Mouse (Mus musculus) megakaryocyte progenitor cell, adult 5-6 weeks (primary cell): Measurements from ENCODE around the gene Tmem53. TPM values are rescaled to one million over a fixed set of nuclear protein-coding genes. Genes with fewer than 3 reads are reported as not detected.

Experiments used
- ATAC-seq: replicated peaks from 2 replicates; pipeline ENCODE4 v1.8.0; 2016; ENCODE audit warnings: mild to moderate bottlenecking, moderate TSS enrichment, inconsistent platforms; ENCODE audit not compliant: poor library complexity
- total RNA-seq, 2 experiments: library from RNA; stranded (forward) in 1 of 2; stranded (reverse) in 1 of 2; fragments of 157-497, 149-512 nt in 1 of 2; fragments of 200-1000 nt in 1 of 2; gene quantifications; 2 replicates each; pipeline versions ENCODE4 v1.2.3 to v1.2.4; 2015 to 2017

Gene Tmem53
- total RNA-seq, 2 experiments from 2014 or later, result 4.9 to 8.5 TPM

- ATAC-seq, result peak; percentile 86
These were observed 60.8 kb downstream of the Tmem53 start for GRCm38 (mm10) chr4:117312416-117313084.

GRCm38 (mm10) chr4:117313085-117313424 is 61.3 kb downstream of the Tmem53 start:
- 0 out of 2 replicates have a peak, but pooled peaks have one; percentile 18 for ATAC-seq

GRCm38 (mm10) chr4:117314849-117315500 is 63.2 kb downstream of the Tmem53 start:
- no peak for ATAC-seq

- ATAC-seq, result no peak
These were observed 65.0 kb downstream of the Tmem53 start for GRCm38 (mm10) chr4:117316800-117317199.

- no peak for ATAC-seq
These were observed 66.0 kb downstream of the Tmem53 start for GRCm38 (mm10) chr4:117317701-117318190.

Other genes with a start within 250 kb of the Tmem53 start
- gene Eif2b3, start 232.5 kb upstream of the Tmem53 start, total RNA-seq (2015), result 31.6 and 32.9 TPM in 2 replicates
- 30.9 and 44.8 TPM in 2 replicates for gene Eif2b3, start 232.5 kb upstream of the Tmem53 start, total RNA-seq (2017)
- gene Ptch2, start 155.9 kb upstream of the Tmem53 start, total RNA-seq (2015), result 0.30 and 1.3 TPM in 2 replicates
- 0.08 and 0.57 TPM in 2 replicates for gene Ptch2, start 155.9 kb upstream of the Tmem53 start, total RNA-seq (2017)
- 9.1 and 10.2 TPM in 2 replicates for gene Btbd19, start 126.2 kb upstream of the Tmem53 start, total RNA-seq (2015)
- 6.4 and 8.9 TPM in 2 replicates for gene Btbd19, start 126.2 kb upstream of the Tmem53 start, total RNA-seq (2017)
- not detected in 2 replicates for gene Tctex1d4, start 125.2 kb upstream of the Tmem53 start, total RNA-seq (2015)
- gene Tctex1d4, start 125.2 kb upstream of the Tmem53 start, total RNA-seq (2017), result not detected in 2 replicates
- gene Plk3, start 118.0 kb upstream of the Tmem53 start, total RNA-seq (2015), result 1.4 and 2.0 TPM in 2 replicates
- 1.1 and 4.1 TPM in 2 replicates for gene Plk3, start 118.0 kb upstream of the Tmem53 start, total RNA-seq (2017)
- gene Rps8, start 95.7 kb upstream of the Tmem53 start, total RNA-seq (2015), result 4,838 and 5,186 TPM in 2 replicates
- 1,989 and 2,131 TPM in 2 replicates for gene Rps8, start 95.7 kb upstream of the Tmem53 start, total RNA-seq (2017)
- gene Kif2c, start 69.3 kb upstream of the Tmem53 start, total RNA-seq (2015), result 33.3 and 33.7 TPM in 2 replicates
- 45.9 and 46.4 TPM in 2 replicates for gene Kif2c, start 69.3 kb upstream of the Tmem53 start, total RNA-seq (2017)
- not detected in 2 replicates for gene Armh1, start 174 bp downstream of the Tmem53 start, total RNA-seq (2015)
- gene Armh1, start 174 bp downstream of the Tmem53 start, total RNA-seq (2017), result not detected in 2 replicates
- 52.9 and 63.3 TPM in 2 replicates for gene Rnf220, start 245.1 kb downstream of the Tmem53 start, total RNA-seq (2015)
- gene Rnf220, start 245.1 kb downstream of the Tmem53 start, total RNA-seq (2017), result 83.9 and 96.5 TPM in 2 replicates